Mouse (Mus musculus) liver, adult 2 months (tissue): ENCODE measurements around the gene Nfix.

Source experiments
- CTCF ChIP-seq: fragments of 200-500 bp; IDR thresholded peaks from 2 replicates; pipeline ENCODE4 v1.5.1; 2011; ENCODE audit warnings: low read depth, low read length, control low read depth
- POLR2A ChIP-seq: fragments of 200-500 bp; IDR thresholded peaks from 2 replicates; pipeline ENCODE4 v1.6.1; 2011; ENCODE audit warnings: low read length, control low read depth; ENCODE audit not compliant: insufficient read depth; ENCODE audit errors: extremely low read depth

- TF ChIP-seq CTCF, result no peak
- TF ChIP-seq POLR2A, result no peak
Measured at GRCm38 (mm10) chr8:84790537-84790936, 9.6 kb downstream of the Nfix start.
